Mouse (Mus musculus): ENCODE results near the gene Gm49368.

GRCm38 (mm10) chr7:128019187-128019586, 43.3 kb upstream of the Gm49368 start:
- no peak for TF ChIP-seq CTCF (IDR thresholded peaks at IDR 0.05; ENCODE audit: low read depth, low read length)
- no peak for TF ChIP-seq POLR2A (IDR thresholded peaks at IDR 0.05; ENCODE audit: extremely low read depth, insufficient read depth, low read length)
